In the genomic region with DNA sequence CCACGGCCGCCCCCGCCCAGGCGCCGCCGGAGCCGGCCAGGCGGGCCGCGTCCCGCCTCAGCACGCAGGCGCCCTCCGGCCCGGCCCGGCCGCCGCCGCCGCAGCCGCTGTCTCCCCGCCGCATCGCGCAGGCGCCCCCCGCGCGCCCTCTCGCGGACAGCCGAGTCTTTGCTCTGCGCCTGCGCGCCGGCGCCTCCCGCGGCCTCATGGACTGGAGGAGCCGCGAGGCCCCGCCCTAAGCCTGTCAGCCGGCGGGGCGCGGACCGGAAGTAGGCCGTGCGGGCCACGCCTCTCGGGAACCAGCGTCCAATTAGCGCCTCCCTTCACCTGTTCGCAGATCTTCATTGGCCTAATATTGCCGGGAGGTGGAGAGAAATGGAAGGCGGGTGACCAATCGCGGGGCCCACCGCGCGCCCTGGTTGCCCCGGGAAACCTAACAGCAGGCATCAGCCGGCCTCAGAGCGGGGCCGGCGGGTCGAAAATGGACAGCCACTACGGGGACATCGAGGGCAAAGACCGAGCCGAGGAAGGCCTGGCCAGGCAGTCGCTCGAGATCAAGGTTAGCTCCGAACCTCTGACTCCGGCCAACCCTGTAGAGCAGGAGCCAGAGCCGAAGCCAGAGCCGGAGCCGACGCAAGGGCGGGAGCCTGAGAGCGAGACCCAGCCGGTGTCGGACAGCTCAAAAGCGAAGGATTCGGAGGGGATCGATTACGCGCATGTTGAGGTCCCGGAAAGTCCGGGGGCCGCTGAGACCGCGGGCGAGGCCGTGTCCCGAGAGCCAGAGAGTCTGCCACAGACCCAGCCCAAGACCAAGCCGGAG, we compare ENCODE assay signal across 8 mouse cellular contexts. TPM values are rescaled to one million over a fixed set of nuclear protein-coding genes. Genes with fewer than 3 reads are reported as not detected.
DNase-seq lines count a peak whose midpoint lies in the region; ATAC-seq lines count a peak whose summit lies in the region.

A gene (minus strand): TSS at position 115 of the 820 bp plus-strand sequence.
A gene (plus strand): TSS at position 418 of the 820 bp plus-strand sequence.

- peak within 1 kb of the TSS; percentile 70 for H3K27ac ChIP-seq in hindbrain, embryonic 11.5 days (ENCODE audit: low read depth, low read length)

- no peaks in the 10 kb centered on the region; the same call in 1 of the 2 replicates for H3K27me3 ChIP-seq in hindbrain, embryonic 11.5 days (ENCODE audit: control insufficient read depth, insufficient read depth, low read length)

- H3K4me3 ChIP-seq in hindbrain, embryonic 11.5 days (ENCODE audit: low read depth, low read length), result peak within 1 kb of the TSS; percentile 88

- peaks cover 12% of the 10 kb centered on the region for H3K4me1 ChIP-seq in hindbrain, embryonic 11.5 days (replicated peaks; ENCODE audit: control insufficient read depth, insufficient read depth, low read length)

- H3K9ac ChIP-seq in hindbrain, embryonic 11.5 days (ENCODE audit: low read depth, low read length), result peak within 1 kb of the TSS; percentile 93

- peak; percentile 97 for ATAC-seq in hindbrain, embryonic 11.5 days (ENCODE audit: low FRiP score)

- H3K36me3 ChIP-seq in hindbrain, embryonic 11.5 days (ENCODE audit: control insufficient read depth, insufficient read depth, low read length), result no peaks in the 10 kb centered on the region

- under 1% methylated on average over 74 of the region's 97 CpGs for WGBS in hindbrain, embryonic 11.5 days

- DNase-seq in Muller cell, postnatal 12 days (ENCODE audit: inconsistent ontology term), result peak; percentile 100
- peak; percentile 99 for DNase-seq in cerebellum, adult 9-11 months
- DNase-seq in frontal cortex, adult 2 months (ENCODE audit: extremely low spot score in 1 of 2, low spot score in 1 of 2), result peak; percentile 97 to 98
- peak; percentile 98 for DNase-seq in hindbrain, embryonic 11.5 days (ENCODE audit: low spot score)
- peak; percentile 95 to 97 for DNase-seq in layer of hippocampus, postnatal 10 days (ENCODE audit: low spot score in 2 of 2)
- peak; percentile 98 for DNase-seq in lung, postnatal 10 days
- peak; percentile 98 for DNase-seq in ovary, postnatal 36 days (ENCODE audit: low spot score)
- peak; percentile 97 for DNase-seq in thymus, postnatal 25 days

- no peaks in the 10 kb centered on the region for H3K9me3 ChIP-seq in hindbrain, embryonic 11.5 days (ENCODE audit: control insufficient read depth, low read length)

- peak within 1 kb of the TSS; percentile 96 for H3K4me2 ChIP-seq in hindbrain, embryonic 11.5 days (replicated peaks; ENCODE audit: low read depth, low read length)

RNA-seq across cellular contexts. Expression of the first gene that starts in this region (rescaled TPM):
- 17.4 and 18.1 TPM in 2 replicates for polyA plus RNA-seq in frontal cortex, adult 2 months (2012; rRNA removed)
- 4.6 and 4.9 TPM in 2 replicates for polyA plus RNA-seq in hindbrain, embryonic 11.5 days (2014; fragmentation: Nextera tagmentation; extraction: Ambion mirVana)
- 10 to 100 TPM; 33.6 to 35.1 TPM for total RNA-seq in layer of hippocampus, postnatal 10 days (2021)

RNA-seq across cellular contexts. Expression of the second gene that starts in this region (rescaled TPM):
- polyA plus RNA-seq in frontal cortex, adult 2 months (2012; rRNA removed), result 1.2 and 1.5 TPM in 2 replicates
- 3.6 and 4.8 TPM in 2 replicates for polyA plus RNA-seq in hindbrain, embryonic 11.5 days (2014; fragmentation: Nextera tagmentation; extraction: Ambion mirVana)
- total RNA-seq in layer of hippocampus, postnatal 10 days (2021), result 1 to 10 TPM; 2.1 to 2.3 TPM

Comparison
In these comparisons a context has a peak if more than half of its experiments do, and no peak if none do; other contexts are left out.
1. Peak in every context shown above with its lines: DNase-seq, ATAC-seq, H3K4me3 ChIP-seq and H3K27ac ChIP-seq.